Mouse (Mus musculus) splenic B cell, adult 2 months (primary cell): ENCODE measurements around the gene Slamf9.

Experiments used
- DNase-seq: peaks from one replicate; pipeline ENCODE4 v3.0.0-alpha.2; 2011; ENCODE audit warnings: low read depth, low spot score
- H3K27me3 ChIP-seq: 2 replicates; pipeline ENCODE4 v1.6.1; 2012; ENCODE audit warnings: mild to moderate bottlenecking, low read length, moderate library complexity, mixed read lengths; ENCODE audit not compliant: control insufficient read depth, poor library complexity, insufficient read depth, severe bottlenecking
- H3K36me3 ChIP-seq: 2 replicates; pipeline ENCODE4 v1.6.1; 2012; ENCODE audit warnings: mild to moderate bottlenecking, low read length, moderate library complexity, mixed read lengths; ENCODE audit not compliant: control insufficient read depth, poor library complexity, insufficient read depth, severe bottlenecking

Slamf9 gene

GRCm38 (mm10) chr1:172474196-172474595 lies 962 bp upstream of the Slamf9 start:
- Histone ChIP-seq H3K27me3 (no peaks in the 10 kb centered on the region), H3K36me3 (no peaks in the 10 kb centered on the region)
- no peak for DNase-seq

GRCm38 (mm10) chr1:172478020-172478419 lies 2.9 kb downstream of the Slamf9 start:
- Histone ChIP-seq H3K27me3 (no peaks in the 10 kb centered on the region), H3K36me3 (no peaks in the 10 kb centered on the region)
- no peak for DNase-seq

GRCm38 (mm10) chr1:172480376-172480775 lies 5.2 kb downstream of the Slamf9 start:
- Histone ChIP-seq H3K36me3 (no peaks in the 10 kb centered on the region), H3K27me3 (no peaks in the 10 kb centered on the region)
- DNase-seq: no peak

- DNase-seq: no peak
- Histone ChIP-seq H3K27me3 (no peaks in the 10 kb centered on the region), H3K36me3 (no peaks in the 10 kb centered on the region)
These were observed 6.0 kb downstream of the Slamf9 start for GRCm38 (mm10) chr1:172481111-172481510.

GRCm38 (mm10) chr1:172481540-172482280 lies 6.6 kb downstream of the Slamf9 start, which contains the start of gene Igsf9:
Gene Igsf9 (plus strand): TSS chr1:172481788.
- DNase-seq: peak; percentile 94
- H3K36me3 ChIP-seq: no peaks in the 10 kb centered on the region

GRCm38 (mm10) chr1:172482518-172483360 lies 7.6 kb downstream of the Slamf9 start:
- DNase-seq: no peak
- Histone ChIP-seq H3K27me3 (no peaks in the 10 kb centered on the region), H3K36me3 (no peaks in the 10 kb centered on the region)

More at GRCm38 (mm10) chr1:172481540-172482280, 6.6 kb downstream of the Slamf9 start, which contains the start of gene Igsf9:
- H3K27me3 ChIP-seq: no peaks in the 10 kb centered on the region

GRCm38 (mm10) chr1:172483361-172483660 lies 8.2 kb downstream of the Slamf9 start:
- no peak for DNase-seq
- H3K27me3 ChIP-seq: no peaks in the 10 kb centered on the region
- no peaks in the 10 kb centered on the region for H3K36me3 ChIP-seq

GRCm38 (mm10) chr1:172484236-172484635 lies 9.1 kb downstream of the Slamf9 start:
- H3K27me3 ChIP-seq: no peaks in the 10 kb centered on the region
- no peak for DNase-seq
- H3K36me3 ChIP-seq: no peaks in the 10 kb centered on the region

GRCm38 (mm10) chr1:172484671-172485070 lies 9.5 kb downstream of the Slamf9 start:
- Histone ChIP-seq H3K27me3 (no peaks in the 10 kb centered on the region), H3K36me3 (no peaks in the 10 kb centered on the region)
- no peak for DNase-seq

- no peak for DNase-seq
- H3K27me3 ChIP-seq: no peaks in the 10 kb centered on the region
- no peaks in the 10 kb centered on the region for H3K36me3 ChIP-seq
These were observed 10.7 kb downstream of the Slamf9 start for GRCm38 (mm10) chr1:172485821-172486220.

- Histone ChIP-seq H3K27me3 (no peaks in the 10 kb centered on the region), H3K36me3 (no peaks in the 10 kb centered on the region)
- no peak for DNase-seq
These were observed 11.1 kb downstream of the Slamf9 start for GRCm38 (mm10) chr1:172486236-172486635.

- Histone ChIP-seq H3K27me3 (no peaks in the 10 kb centered on the region), H3K36me3 (no peaks in the 10 kb centered on the region)
- DNase-seq: no peak
These were observed 11.5 kb downstream of the Slamf9 start for GRCm38 (mm10) chr1:172486651-172487050.

- DNase-seq: no peak
- Histone ChIP-seq H3K27me3 (no peaks in the 10 kb centered on the region), H3K36me3 (no peaks in the 10 kb centered on the region)
These were observed 12.7 kb downstream of the Slamf9 start for GRCm38 (mm10) chr1:172487859-172488258.

GRCm38 (mm10) chr1:172488831-172489230 lies 13.7 kb downstream of the Slamf9 start:
- no peaks in the 10 kb centered on the region for H3K36me3 ChIP-seq
- DNase-seq: no peak
- no peaks in the 10 kb centered on the region for H3K27me3 ChIP-seq

- no peaks in the 10 kb centered on the region for H3K36me3 ChIP-seq
- no peak for DNase-seq
- no peaks in the 10 kb centered on the region for H3K27me3 ChIP-seq
These were observed 14.6 kb downstream of the Slamf9 start for GRCm38 (mm10) chr1:172489585-172490250.
